Mouse (Mus musculus): Measurements from ENCODE around the gene Ap2a2. TPM values are rescaled to one million over a fixed set of nuclear protein-coding genes. Genes with fewer than 3 reads are reported as not detected.
"Not testable (repeated sequence)": the region's sequence is repeated elsewhere in the genome, so short reads cannot be mapped to it uniquely, and the experiment has no call there.

Gene Ap2a2
- polyA plus RNA-seq, 1 experiment from 2014 or later, result 89.9 TPM

DNA sequence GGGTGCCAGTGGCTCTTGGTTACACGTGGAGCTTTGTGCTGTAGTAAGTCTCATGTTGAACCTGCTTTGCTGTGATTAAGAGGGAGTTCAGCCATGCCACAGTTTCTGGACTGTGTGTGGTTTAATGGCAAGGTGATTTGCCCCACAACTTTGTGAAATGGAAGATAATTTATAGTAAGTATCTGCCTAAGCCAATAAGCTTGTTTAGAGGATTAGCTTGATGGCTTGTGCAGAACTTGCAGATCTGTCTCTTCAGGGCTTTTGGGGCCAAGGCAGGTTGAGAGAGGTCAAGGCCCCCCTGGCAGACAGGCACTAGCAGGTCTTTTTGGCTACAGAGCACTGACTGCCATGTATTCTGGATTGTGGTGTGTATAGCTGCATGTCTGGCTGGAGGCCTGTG, 35.0 kb downstream of the Ap2a2 start:
- H3K4me3 ChIP-seq (ENCODE audit: inconsistent target), result no peak overlapping the region
- 87% methylated on average over 1 of the region's 1 CpGs for WGBS (ENCODE audit: missing documents)
- no peak overlapping the region for H3K27ac ChIP-seq
- H3K36me3 ChIP-seq (ENCODE audit: inconsistent target), result peaks cover 54% of the 10 kb centered on the region
- H3K79me2 ChIP-seq (ENCODE audit: inconsistent target), result peaks cover 59% of the 10 kb centered on the region

- peaks cover 60% of the 10 kb centered on the region for H3K36me3 ChIP-seq (ENCODE audit: inconsistent target)
- peaks cover 53% of the 10 kb centered on the region for H3K79me2 ChIP-seq (ENCODE audit: inconsistent target)
- H3K27ac ChIP-seq, result no peak overlapping the region
- no peak overlapping the region for H3K4me3 ChIP-seq (ENCODE audit: inconsistent target)
- whole genome bisulfite sequencing (ENCODE audit: missing documents), result 95% methylated on average over 6 of the region's 6 CpGs
Measured at GRCm38 (mm10) chr7:141597563-141597962, 35.6 kb downstream of the Ap2a2 start.

DNA sequence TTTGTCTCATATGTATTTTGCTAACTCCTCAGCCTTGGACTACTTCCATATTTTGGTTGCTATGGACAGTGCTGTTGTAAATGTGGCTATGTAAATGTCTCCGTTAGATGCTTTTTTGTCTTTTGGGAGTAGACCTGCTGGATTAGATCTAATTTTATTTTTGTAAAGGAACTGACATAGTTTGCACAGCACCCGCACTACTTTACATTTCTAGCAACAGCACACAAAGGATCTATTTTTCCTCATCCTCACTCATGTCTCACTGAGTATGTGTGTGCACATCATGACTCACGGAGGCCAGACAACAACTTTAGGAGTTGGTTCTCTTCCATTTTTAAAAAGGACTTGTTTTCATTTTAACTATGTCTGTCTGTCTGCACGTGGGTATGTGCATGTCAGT, 45.7 kb downstream of the Ap2a2 start:
- H3K36me3 ChIP-seq (ENCODE audit: inconsistent target), result peaks cover 89% of the 10 kb centered on the region
- no peak overlapping the region for H3K4me3 ChIP-seq (ENCODE audit: inconsistent target)
- peaks cover 14% of the 10 kb centered on the region; the same call in 1 of the 2 replicates for H3K79me2 ChIP-seq (ENCODE audit: inconsistent target)
- 95% methylated on average over 4 of the region's 4 CpGs for WGBS (ENCODE audit: missing documents)
- no peak overlapping the region for H3K27ac ChIP-seq

DNA sequence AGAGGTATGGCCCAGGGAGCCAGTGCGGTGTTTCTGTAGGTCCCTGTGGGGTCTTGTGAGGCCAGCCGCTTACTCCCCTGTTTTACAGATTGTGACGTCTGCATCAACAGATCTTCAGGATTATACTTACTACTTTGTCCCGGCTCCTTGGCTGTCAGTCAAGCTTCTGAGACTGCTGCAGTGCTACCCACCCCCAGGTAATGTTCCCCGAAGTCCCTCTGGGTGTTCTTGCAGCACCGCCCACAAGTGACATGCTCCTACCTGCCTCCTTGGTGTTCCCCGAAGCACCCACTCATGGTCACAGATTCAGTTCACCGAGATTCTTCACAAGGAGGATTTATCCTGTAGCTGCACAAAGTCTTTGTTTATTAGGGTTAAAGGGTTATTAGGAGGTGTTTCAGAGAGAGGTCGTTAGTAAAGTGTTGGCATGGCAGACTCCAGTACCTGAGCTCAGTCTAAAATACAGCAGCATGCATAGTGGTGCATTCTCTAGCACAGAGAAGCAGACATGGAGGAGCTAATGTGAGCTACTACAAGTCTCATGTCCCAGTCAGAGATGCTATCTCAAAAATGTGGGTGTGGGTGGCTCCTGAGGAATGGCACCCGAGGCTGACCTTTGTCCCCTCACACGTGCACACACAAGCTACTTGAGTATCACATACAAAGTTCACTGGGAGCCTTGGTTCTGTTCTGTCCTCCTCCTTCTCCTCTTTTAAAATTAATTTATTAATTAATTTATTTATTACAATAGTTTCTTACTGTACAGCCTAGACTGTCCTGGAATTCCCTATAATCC, 47.9 kb downstream of the Ap2a2 start:
- H3K79me2 ChIP-seq (ENCODE audit: inconsistent target), result peaks cover 14% of the 10 kb centered on the region; the same call in 1 of the 2 replicates
- peaks cover 92% of the 10 kb centered on the region for H3K36me3 ChIP-seq (ENCODE audit: inconsistent target)
- WGBS (ENCODE audit: missing documents), result over 99% methylated on average over 11 of the region's 11 CpGs
- H3K4me3 ChIP-seq (ENCODE audit: inconsistent target), result no peak overlapping the region
- H3K27ac ChIP-seq, result no peak overlapping the region

DNA sequence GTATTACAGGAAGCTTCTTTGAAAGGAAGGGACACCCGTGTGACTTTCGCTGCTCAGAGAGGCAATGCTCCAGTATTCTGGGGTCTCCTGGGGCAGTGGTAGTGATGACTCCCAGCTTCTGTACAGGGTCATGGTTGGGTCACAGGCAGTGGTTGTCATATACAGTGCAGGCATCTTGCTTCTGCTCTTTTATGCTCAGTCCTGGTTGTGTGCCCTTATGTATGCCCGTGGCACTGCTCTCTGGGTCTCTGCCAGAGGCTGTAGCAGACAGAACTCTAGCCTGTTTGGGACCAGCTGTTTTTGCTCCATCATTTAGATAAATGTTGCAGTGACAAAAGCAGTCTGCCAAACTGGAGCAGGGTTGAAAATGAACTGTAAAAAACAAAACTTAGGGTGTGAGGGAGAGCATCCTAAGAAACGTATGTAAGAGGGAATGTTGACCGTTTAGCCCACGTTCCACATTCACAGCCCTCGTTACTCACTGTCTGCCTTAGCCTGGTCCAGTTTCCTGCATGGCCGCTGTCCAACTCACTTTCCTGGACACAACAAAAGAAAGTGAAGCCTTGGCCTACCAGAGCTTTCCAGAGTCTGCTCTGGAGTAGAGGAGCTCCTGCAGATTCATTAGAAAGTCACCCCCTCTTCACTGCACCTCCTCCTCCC, 49.9 kb downstream of the Ap2a2 start:
- no peak overlapping the region for H3K27ac ChIP-seq
- peaks cover 4% of the 10 kb centered on the region; the same call in 1 of the 2 replicates for H3K79me2 ChIP-seq (ENCODE audit: inconsistent target)
- H3K4me3 ChIP-seq (ENCODE audit: inconsistent target), result no peak overlapping the region
- peaks cover 97% of the 10 kb centered on the region for H3K36me3 ChIP-seq (ENCODE audit: inconsistent target)
- 91% methylated on average over 8 of the region's 8 CpGs for WGBS (ENCODE audit: missing documents)

- Histone ChIP-seq H3K36me3 (ENCODE audit: inconsistent target) (peaks cover 100% of the 10 kb centered on the region), H3K79me2 (ENCODE audit: inconsistent target) (peaks cover 4% of the 10 kb centered on the region; the same call in 1 of the 2 replicates), H3K27ac (no peak overlapping the region), H3K4me3 (ENCODE audit: inconsistent target) (no peak overlapping the region)
- WGBS (ENCODE audit: missing documents), result 92% methylated on average over 18 of the region's 18 CpGs
Measured at GRCm38 (mm10) chr7:141612371-141612760, 50.4 kb downstream of the Ap2a2 start.

- 90% methylated on average over 13 of the region's 13 CpGs for WGBS (ENCODE audit: missing documents)
- Histone ChIP-seq H3K27ac (no peak overlapping the region), H3K36me3 (ENCODE audit: inconsistent target) (peaks cover 96% of the 10 kb centered on the region), H3K79me2 (ENCODE audit: inconsistent target) (no peaks in the 10 kb centered on the region; the same call in 1 of the 2 replicates), H3K4me3 (ENCODE audit: inconsistent target) (no peak overlapping the region)
Measured at GRCm38 (mm10) chr7:141612791-141613190, 50.8 kb downstream of the Ap2a2 start.

DNA sequence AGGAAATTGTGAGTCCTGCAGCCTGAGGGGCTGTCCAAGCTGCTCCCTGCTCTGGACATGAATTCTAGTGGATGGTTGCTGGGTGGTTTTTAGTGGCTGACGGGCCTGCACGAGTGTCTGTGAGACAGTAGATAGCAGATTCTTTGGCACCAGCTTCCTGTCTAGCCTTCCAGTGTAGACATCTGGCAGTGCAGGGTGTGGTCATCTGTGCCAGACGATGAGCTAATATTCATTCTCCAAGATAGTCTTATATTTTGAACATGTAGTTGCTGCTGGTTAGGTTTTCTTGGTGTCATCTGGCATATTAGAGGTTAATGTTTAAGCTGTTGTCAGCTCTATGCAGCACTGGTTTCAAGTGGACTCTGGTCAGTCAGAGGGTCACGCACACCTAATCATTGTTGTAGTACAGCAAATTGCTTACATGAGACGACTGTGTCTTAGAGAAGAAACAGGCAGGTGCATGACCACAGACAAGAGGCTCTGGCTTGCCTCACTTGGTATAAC, 52.4 kb downstream of the Ap2a2 start:
- Histone ChIP-seq H3K36me3 (ENCODE audit: inconsistent target) (peaks cover 93% of the 10 kb centered on the region), H3K79me2 (ENCODE audit: inconsistent target) (no peaks in the 10 kb centered on the region; the same call in 1 of the 2 replicates), H3K4me3 (ENCODE audit: inconsistent target) (no peak overlapping the region), H3K27ac (no peak overlapping the region)
- 96% methylated on average over 5 of the region's 5 CpGs for WGBS (ENCODE audit: missing documents)

DNA sequence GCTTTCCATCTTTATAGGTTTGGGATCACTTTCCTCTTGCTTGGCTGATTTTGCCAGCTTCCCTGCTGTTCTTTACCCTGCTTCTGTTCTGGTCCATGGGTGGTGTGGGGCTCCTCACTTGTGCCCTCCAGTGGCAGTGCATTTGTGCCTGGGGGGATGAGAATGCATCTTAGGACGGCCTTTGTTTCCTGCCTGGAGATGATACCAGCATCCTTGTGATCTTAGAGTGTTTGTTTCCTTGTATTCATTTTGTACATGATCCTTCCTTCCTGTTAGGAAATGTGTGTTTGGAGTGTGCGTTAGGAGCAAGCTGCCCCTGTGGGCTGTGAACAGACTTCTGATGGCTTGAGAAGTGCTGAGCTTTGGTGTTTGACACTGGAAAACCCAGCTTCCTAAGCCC, 62.2 kb downstream of the Ap2a2 start:
- Histone ChIP-seq H3K27ac (no peak overlapping the region), H3K79me2 (ENCODE audit: inconsistent target) (no peaks in the 10 kb centered on the region), H3K4me3 (ENCODE audit: inconsistent target) (no peak overlapping the region), H3K36me3 (ENCODE audit: inconsistent target) (peaks cover 97% of the 10 kb centered on the region)
- WGBS (ENCODE audit: missing documents), result 88% methylated on average over 2 of the region's 2 CpGs

DNA sequence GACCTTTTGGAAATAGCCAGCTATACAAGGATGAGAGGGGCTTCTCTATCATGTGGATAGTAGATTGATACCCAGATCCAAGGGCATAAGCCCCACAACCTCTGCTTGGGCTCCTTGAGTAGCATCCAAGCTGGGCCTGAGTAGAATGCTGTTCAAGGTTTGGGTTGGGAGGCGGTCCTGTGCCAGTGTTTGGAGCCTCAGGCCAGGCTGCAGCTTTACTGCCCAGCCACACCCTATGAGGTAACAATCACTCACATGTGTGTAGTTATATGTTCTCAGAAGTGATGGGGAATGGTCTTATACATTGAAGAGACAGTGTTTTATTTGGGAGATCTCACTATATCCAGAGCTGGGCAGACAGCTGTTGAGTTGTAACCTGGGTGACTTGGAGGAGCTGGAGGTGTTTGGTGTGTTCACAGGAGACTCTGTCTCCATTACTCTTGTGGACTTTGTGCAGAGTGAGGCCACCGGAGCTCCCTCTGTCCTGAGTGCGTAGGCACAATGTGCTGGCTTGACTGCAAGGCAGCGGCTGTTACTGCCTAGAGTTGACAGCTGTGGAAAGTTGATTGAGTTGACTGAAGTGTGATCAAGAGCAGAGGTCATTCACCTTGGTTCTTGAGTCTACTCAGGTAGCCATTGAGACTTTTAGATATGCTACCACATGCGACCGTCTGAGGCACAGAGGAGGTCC, 63.3 kb downstream of the Ap2a2 start:
- 94% methylated on average over 6 of the region's 6 CpGs for WGBS (ENCODE audit: missing documents)
- Histone ChIP-seq H3K27ac (no peak overlapping the region), H3K79me2 (ENCODE audit: inconsistent target) (no peaks in the 10 kb centered on the region), H3K36me3 (ENCODE audit: inconsistent target) (peaks cover 99% of the 10 kb centered on the region), H3K4me3 (ENCODE audit: inconsistent target) (no peak overlapping the region)

- Histone ChIP-seq H3K79me2 (ENCODE audit: inconsistent target) (no peaks in the 10 kb centered on the region), H3K36me3 (ENCODE audit: inconsistent target) (peaks cover 99% of the 10 kb centered on the region), H3K27ac (no peak overlapping the region), H3K4me3 (ENCODE audit: inconsistent target) (no peak overlapping the region)
- 100% methylated on average over 2 of the region's 2 CpGs for WGBS (ENCODE audit: missing documents)
Measured at GRCm38 (mm10) chr7:141628018-141628417, 66.0 kb downstream of the Ap2a2 start.

DNA sequence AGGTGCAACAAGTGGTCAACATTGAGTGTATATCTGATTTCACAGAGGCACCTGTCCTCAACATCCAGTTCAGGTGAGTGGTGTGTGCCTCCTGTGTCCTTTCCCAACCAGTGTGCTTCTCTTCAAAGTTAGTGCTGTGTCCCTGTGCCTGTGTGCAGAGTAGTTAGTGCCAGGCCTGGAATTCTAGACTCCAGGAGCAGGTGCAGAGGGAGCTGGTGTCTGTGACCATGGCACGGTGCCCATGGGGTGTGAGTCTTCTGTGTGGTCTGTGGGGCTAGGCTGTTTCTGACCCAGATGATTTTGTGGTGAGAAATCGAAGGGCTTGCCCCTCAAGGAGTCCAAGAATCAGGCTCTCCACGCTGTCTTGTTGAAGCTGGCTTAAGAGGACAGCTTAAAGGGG, 67.3 kb downstream of the Ap2a2 start:
- Histone ChIP-seq H3K4me3 (ENCODE audit: inconsistent target) (no peak overlapping the region), H3K79me2 (ENCODE audit: inconsistent target) (no peaks in the 10 kb centered on the region), H3K36me3 (ENCODE audit: inconsistent target) (peaks cover 97% of the 10 kb centered on the region), H3K27ac (no peak overlapping the region)
- 87% methylated on average over 3 of the region's 3 CpGs for WGBS (ENCODE audit: missing documents)

DNA sequence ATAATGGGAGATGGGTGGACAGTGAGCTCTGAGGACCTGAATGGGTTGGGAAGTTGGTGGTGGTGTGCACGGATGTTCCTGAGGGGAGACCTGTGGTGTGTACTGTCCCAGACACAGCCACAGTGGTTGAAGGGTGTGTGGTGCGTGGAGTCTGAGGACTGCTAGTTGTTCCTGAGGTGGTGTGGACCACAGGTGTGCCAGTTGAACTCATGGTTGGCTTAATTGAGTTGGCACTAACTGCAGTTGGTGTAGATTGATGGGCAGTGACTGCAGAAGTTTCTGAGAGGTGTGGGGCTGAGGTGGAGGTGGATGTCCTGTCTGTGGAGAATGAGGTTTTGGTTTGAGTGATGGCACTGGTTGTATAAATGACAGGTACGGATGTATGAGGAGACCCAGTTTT, 76.1 kb downstream of the Ap2a2 start:
- WGBS (ENCODE audit: missing documents), result 100% methylated on average over 1 of the region's 3 CpGs
- H3K27ac ChIP-seq; H3K4me3 ChIP-seq (ENCODE audit: inconsistent target); H3K79me2 ChIP-seq (ENCODE audit: inconsistent target): not testable (repeated sequence)
- peaks cover 16% of the 10 kb centered on the region; the same call in 1 of the 2 replicates for H3K36me3 ChIP-seq (ENCODE audit: inconsistent target)

GRCm38 (mm10) chr7:141638513-141639334, 76.8 kb downstream of the Ap2a2 start:
- H3K4me3 ChIP-seq (ENCODE audit: inconsistent target); H3K79me2 ChIP-seq (ENCODE audit: inconsistent target): not testable (repeated sequence)
- 83% methylated on average over 5 of the region's 8 CpGs for WGBS (ENCODE audit: missing documents)

More at GRCm38 (mm10) chr7:141638513-141639334, 76.8 kb downstream of the Ap2a2 start:
- H3K27ac ChIP-seq, result not testable (repeated sequence)
- peaks cover 12% of the 10 kb centered on the region; the same call in 1 of the 2 replicates for H3K36me3 ChIP-seq (ENCODE audit: inconsistent target)
